Mouse (Mus musculus): ENCODE results near the gene Stx5a.

DNA sequence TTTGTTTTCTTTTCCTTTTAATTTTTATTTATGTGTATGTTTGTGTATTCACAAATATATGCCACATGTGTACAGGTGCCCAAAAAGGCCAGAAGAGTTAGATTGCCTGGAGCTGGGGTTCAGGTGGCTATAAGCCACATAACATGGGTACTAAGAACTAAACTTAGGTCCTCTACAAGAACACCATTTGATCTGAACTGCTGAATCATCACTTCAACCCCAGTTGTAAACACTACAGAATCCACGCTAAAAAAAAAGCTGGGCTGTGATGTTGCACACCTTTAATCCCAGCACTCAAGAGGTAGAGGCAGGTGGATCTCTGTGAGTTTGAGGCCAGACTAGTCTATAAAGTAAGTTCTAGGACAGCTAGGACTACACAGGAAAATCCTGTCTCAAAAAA lies 19.8 kb upstream of the Stx5a start:
- TF ChIP-seq CTCF (IDR thresholded peaks at IDR 0.05; ENCODE audit: extremely low read depth, insufficient read length, insufficient replicate concordance, low read depth, low read length) (no peak), POLR2A (IDR thresholded peaks at IDR 0.05; ENCODE audit: low read depth, low read length) (no peak)

Measured in small intestine, adult 2 months (tissue).